Mouse (Mus musculus): ENCODE measurements around the gene Hist1h2be. TPM values are rescaled to one million over a fixed set of nuclear protein-coding genes. Genes with fewer than 3 reads are reported as not detected.
"Not testable (repeated sequence)": the region's sequence is repeated elsewhere in the genome, so short reads cannot be mapped to it uniquely, and the experiment has no call there.

The Hist1h2be gene
- polyA plus RNA-seq, 1 experiment: 2.8 TPM

GRCm38 (mm10) chr13:23543965-23544786, 76.7 kb downstream of the Hist1h2be start, which contains the start of gene Hist1h3f:
Gene Hist1h3f (plus strand): TSS chr13:23544052.
- Histone ChIP-seq H3K36me3 (ENCODE audit: control insufficient read depth, insufficient read depth, low read length) (no peaks in the 10 kb centered on the region), H3K27ac (ENCODE audit: insufficient read depth, low read length) (peak within 1 kb of the TSS; percentile 96), H3K27me3 (ENCODE audit: control insufficient read depth, insufficient read depth, low read length) (no peaks in the 10 kb centered on the region), H3K4me1 (ENCODE audit: control insufficient read depth, insufficient read depth, insufficient read length) (no peaks in the 10 kb centered on the region), H3K4me3 (ENCODE audit: extremely low read depth, insufficient read depth, insufficient read length) (peak within 1 kb of the TSS; percentile 68)
- WGBS: under 1% methylated on average over 25 of the region's 45 CpGs
- TF ChIP-seq POLR2A (IDR thresholded peaks at IDR 0.05; ENCODE audit: low read depth, low read length) (peak; percentile 96), CTCF (IDR thresholded peaks at IDR 0.05; ENCODE audit: extremely low read depth, insufficient read depth, insufficient read length, insufficient replicate concordance) (no peak)
- peak; percentile 46 to 95 for DNase-seq (ENCODE audit: low read depth in 1 of 2, low spot score in 2 of 2)

- not testable (repeated sequence) for H3K27me3 ChIP-seq (ENCODE audit: control insufficient read depth, insufficient read depth, low read length); H3K36me3 ChIP-seq (ENCODE audit: control insufficient read depth, insufficient read depth, low read length); H3K4me1 ChIP-seq (ENCODE audit: control insufficient read depth, insufficient read depth, insufficient read length)
- peak within 1 kb of the TSS; percentile 68 for H3K4me3 ChIP-seq (ENCODE audit: extremely low read depth, insufficient read depth, insufficient read length)
- under 1% methylated on average over 33 of the region's 42 CpGs for WGBS
- peak; percentile 61 to 93 for DNase-seq (ENCODE audit: low read depth in 1 of 2, low spot score in 2 of 2)
- TF ChIP-seq POLR2A (IDR thresholded peaks at IDR 0.05; ENCODE audit: low read depth, low read length): peak; percentile 72
- H3K27ac ChIP-seq (ENCODE audit: insufficient read depth, low read length): peak within 1 kb of the TSS; percentile 96
Observed at GRCm38 (mm10) chr13:23542999-23543607, 77.8 kb downstream of the Hist1h2be start, which contains the start of gene Hist1h2bh. Gene Hist1h2bh (minus strand): TSS chr13:23543392.

DNA sequence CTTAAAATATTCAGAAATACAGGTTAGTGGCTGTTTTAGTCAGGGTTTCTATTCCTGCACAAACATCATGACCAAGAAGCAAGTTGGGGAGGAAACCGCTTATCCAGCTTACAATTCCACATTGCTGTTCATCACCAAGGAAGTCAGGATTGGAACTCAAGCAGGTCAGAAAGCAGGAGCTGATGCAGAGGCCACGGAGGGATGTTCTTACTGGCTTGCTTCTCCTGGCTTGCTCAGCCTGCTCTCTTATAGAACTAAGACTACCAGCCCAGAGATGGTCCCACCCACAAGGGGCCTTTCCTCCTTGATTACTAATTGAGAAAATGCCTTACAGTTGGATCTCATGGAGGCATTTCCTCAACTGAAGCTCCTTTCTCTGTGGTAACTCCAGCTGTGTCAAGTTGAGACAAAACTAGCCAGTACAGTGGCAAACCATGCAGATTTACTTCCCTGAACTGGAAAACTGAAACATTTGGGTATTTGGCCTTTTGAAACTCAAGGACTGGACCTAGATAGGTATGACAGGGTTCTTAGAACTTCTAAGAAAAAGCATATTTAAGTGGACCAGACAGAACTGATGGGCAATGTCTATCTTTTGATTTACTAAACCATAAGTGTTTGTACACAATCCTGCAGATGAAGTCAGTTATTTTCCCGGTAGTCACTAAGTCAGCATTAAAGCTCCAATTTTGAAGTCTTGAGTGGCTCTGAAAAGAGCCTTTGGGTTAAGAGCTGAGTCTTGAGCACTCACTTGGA, 78.5 kb downstream of the Hist1h2be start:
- Histone ChIP-seq H3K4me3 (ENCODE audit: extremely low read depth, insufficient read depth, insufficient read length) (peak overlapping the region; percentile 68), H3K27ac (ENCODE audit: insufficient read depth, low read length) (peak overlapping the region; percentile 96)
- WGBS: 24% methylated on average over 3 of the region's 3 CpGs
- not testable (repeated sequence) for H3K36me3 ChIP-seq (ENCODE audit: control insufficient read depth, insufficient read depth, low read length); H3K4me1 ChIP-seq (ENCODE audit: control insufficient read depth, insufficient read depth, insufficient read length); H3K27me3 ChIP-seq (ENCODE audit: control insufficient read depth, insufficient read depth, low read length); DNase-seq (ENCODE audit: low read depth in 1 of 2, low spot score in 2 of 2)

- H3K36me3 ChIP-seq (ENCODE audit: control insufficient read depth, insufficient read depth, low read length): no peaks in the 10 kb centered on the region
- H3K27me3 ChIP-seq (ENCODE audit: control insufficient read depth, insufficient read depth, low read length): no peaks in the 10 kb centered on the region
- no peak overlapping the region for H3K27ac ChIP-seq (ENCODE audit: insufficient read depth, low read length)
- TF ChIP-seq POLR2A (IDR thresholded peaks at IDR 0.05; ENCODE audit: low read depth, low read length) (no peak), CTCF (IDR thresholded peaks at IDR 0.05; ENCODE audit: extremely low read depth, insufficient read depth, insufficient read length, insufficient replicate concordance) (no peak)
- no peak for DNase-seq (ENCODE audit: low read depth in 1 of 2, low spot score in 2 of 2)
- 85% methylated on average over 3 of the region's 3 CpGs for WGBS
- H3K4me1 ChIP-seq (ENCODE audit: control insufficient read depth, insufficient read depth, insufficient read length): no peaks in the 10 kb centered on the region
- H3K4me3 ChIP-seq (ENCODE audit: extremely low read depth, insufficient read depth, insufficient read length): no peak overlapping the region
Observed at GRCm38 (mm10) chr13:23541497-23541896, 79.4 kb downstream of the Hist1h2be start.

DNA sequence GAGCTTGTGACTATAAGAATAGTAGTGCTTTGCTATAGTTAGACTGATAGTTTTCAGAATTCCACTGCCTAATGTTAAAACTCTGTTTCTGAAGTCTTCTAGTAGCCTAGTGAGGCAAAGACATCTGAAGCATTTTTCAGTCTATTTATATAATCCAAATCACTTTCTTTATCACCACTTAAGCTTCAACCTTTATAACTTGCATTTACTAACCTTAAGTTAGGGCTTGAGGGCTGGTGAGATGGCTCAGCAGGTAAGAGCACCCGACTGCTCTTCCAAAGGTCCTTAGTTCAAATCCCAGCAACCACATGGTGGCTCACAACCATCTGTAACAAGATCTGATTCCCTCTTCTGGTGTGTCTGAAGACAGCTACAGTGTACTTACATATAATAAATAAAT, 81.1 kb downstream of the Hist1h2be start:
- H3K27me3 ChIP-seq (ENCODE audit: control insufficient read depth, insufficient read depth, low read length); H3K27ac ChIP-seq (ENCODE audit: insufficient read depth, low read length): not testable (repeated sequence)
- 90% methylated on average over 1 of the region's 1 CpGs for WGBS

GRCm38 (mm10) chr13:23538249-23538648, 82.7 kb downstream of the Hist1h2be start:
- no peak overlapping the region for H3K27ac ChIP-seq (ENCODE audit: insufficient read depth, low read length)
- no peak for DNase-seq (ENCODE audit: low read depth in 1 of 2, low spot score in 2 of 2)
- no peaks in the 10 kb centered on the region for H3K36me3 ChIP-seq (ENCODE audit: control insufficient read depth, insufficient read depth, low read length)
- H3K4me3 ChIP-seq (ENCODE audit: extremely low read depth, insufficient read depth, insufficient read length): no peak overlapping the region
- 87% methylated on average over 5 of the region's 5 CpGs for WGBS
- no peak for TF ChIP-seq POLR2A (IDR thresholded peaks at IDR 0.05; ENCODE audit: low read depth, low read length)
- H3K4me1 ChIP-seq (ENCODE audit: control insufficient read depth, insufficient read depth, insufficient read length): peaks cover 3% of the 10 kb centered on the region; the same call in 1 of the 2 replicates
- H3K27me3 ChIP-seq (ENCODE audit: control insufficient read depth, insufficient read depth, low read length): no peaks in the 10 kb centered on the region

More for the DNA sequence above, 81.1 kb downstream of the Hist1h2be start:
- H3K4me1 ChIP-seq (ENCODE audit: control insufficient read depth, insufficient read depth, insufficient read length); DNase-seq (ENCODE audit: low read depth in 1 of 2, low spot score in 2 of 2); H3K36me3 ChIP-seq (ENCODE audit: control insufficient read depth, insufficient read depth, low read length); H3K4me3 ChIP-seq (ENCODE audit: extremely low read depth, insufficient read depth, insufficient read length): not testable (repeated sequence)

All from spleen, adult 2 months (tissue).